Mouse (Mus musculus) limb, embryonic 13.5 days (tissue): ENCODE data around the gene 1700017B05Rik. TPM values are rescaled to one million over a fixed set of nuclear protein-coding genes. Genes with fewer than 3 reads are reported as not detected.

Experiments used
- ATAC-seq: fragments of 200-750 bp; cut with Nextera tagmentation; 2 replicates; pipeline ENCODE4 v1.8.0; 2017; ENCODE audit warnings: low read depth, moderate number of reproducible peaks, moderate TSS enrichment; ENCODE audit not compliant: low FRiP score
- H3K27ac ChIP-seq: fragments of 300-500 bp; sonication (generic); 2 replicates; pipeline ENCODE4 v1.5.1; 2015; ENCODE audit warnings: inconsistent platforms, mild to moderate bottlenecking, moderate library complexity
- H3K27me3 ChIP-seq: fragments of 300-500 bp; sonication (generic); 2 replicates; pipeline ENCODE4 v1.6.1; 2015; ENCODE audit warnings: mild to moderate bottlenecking, inconsistent platforms
- H3K36me3 ChIP-seq: fragments of 300-500 bp; sonication (generic); 2 replicates; pipeline ENCODE4 v1.6.1; 2015; ENCODE audit warnings: inconsistent platforms, mild to moderate bottlenecking, moderate library complexity
- H3K4me1 ChIP-seq: fragments of 300-500 bp; sonication (generic); 2 replicates; pipeline ENCODE4 v1.6.1; 2015; ENCODE audit warnings: inconsistent platforms
- H3K4me2 ChIP-seq: fragments of 300-500 bp; sonication (generic); replicated peaks from 2 replicates; pipeline ENCODE4 v1.6.1; 2015; ENCODE audit warnings: inconsistent platforms, mild to moderate bottlenecking, moderate library complexity
- H3K4me3 ChIP-seq: fragments of 300-500 bp; sonication (generic); 2 replicates; pipeline ENCODE4 v1.5.1; 2015; ENCODE audit warnings: moderate library complexity, mild to moderate bottlenecking, inconsistent platforms
- H3K9ac ChIP-seq: fragments of 300-500 bp; sonication (generic); 2 replicates; pipeline ENCODE4 v1.6.1; 2015; ENCODE audit warnings: mild to moderate bottlenecking, inconsistent platforms
- H3K9me3 ChIP-seq: fragments of 300-500 bp; sonication (generic); 2 replicates; pipeline ENCODE4 v1.6.1; 2016; ENCODE audit warnings: inconsistent platforms
- whole genome bisulfite sequencing: fragments of 180-500 bp; shearing (Covaris S2); methylation state at CpG from one replicate; pipeline ENCODE4 v1.1.7; 2015; 5-methylcytosine and 5-hydroxymethylcytosine counted together
- polyA plus RNA-seq: library from polyadenylated mRNA; unstranded; fragments of >200 nt; fragmentation: Nextera tagmentation; extraction: Ambion mirVana; gene quantifications from 2 replicates; pipeline ENCODE4 v1.2.1, GENCODE M21; 2015

The 1700017B05Rik gene
- polyA plus RNA-seq, 1 experiment from 2014 or later: 17.6 TPM

DNA sequence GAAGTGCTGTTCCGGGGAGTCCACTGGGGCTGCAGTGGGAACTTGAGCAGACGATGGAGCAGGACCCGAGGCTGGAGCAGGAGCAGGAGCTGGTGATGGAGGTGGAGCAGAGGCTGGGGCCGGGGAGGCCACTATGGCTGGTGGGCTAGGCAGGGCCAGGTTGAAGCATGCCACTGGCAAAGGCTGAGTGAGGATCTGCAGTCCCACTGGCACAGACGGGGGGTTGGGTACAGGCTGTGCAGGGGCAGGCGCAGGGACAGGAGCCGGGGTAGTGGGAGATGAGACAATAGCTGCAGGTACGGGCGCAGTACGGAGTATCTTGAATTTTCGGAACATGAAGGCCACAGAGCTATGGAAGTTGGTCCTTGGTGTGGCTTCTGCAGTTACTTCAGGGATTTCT lies 5.6 kb downstream of the 1700017B05Rik start:
- ATAC-seq: no peak
- Histone ChIP-seq H3K4me2 (no peak overlapping the region), H3K9me3 (no peaks in the 10 kb centered on the region), H3K9ac (no peak overlapping the region), H3K27me3 (no peaks in the 10 kb centered on the region), H3K4me3 (no peak overlapping the region), H3K36me3 (peaks cover 69% of the 10 kb centered on the region), H3K27ac (no peak overlapping the region), H3K4me1 (peaks cover 18% of the 10 kb centered on the region)
- WGBS: 92% methylated on average over 11 of the region's 11 CpGs

DNA sequence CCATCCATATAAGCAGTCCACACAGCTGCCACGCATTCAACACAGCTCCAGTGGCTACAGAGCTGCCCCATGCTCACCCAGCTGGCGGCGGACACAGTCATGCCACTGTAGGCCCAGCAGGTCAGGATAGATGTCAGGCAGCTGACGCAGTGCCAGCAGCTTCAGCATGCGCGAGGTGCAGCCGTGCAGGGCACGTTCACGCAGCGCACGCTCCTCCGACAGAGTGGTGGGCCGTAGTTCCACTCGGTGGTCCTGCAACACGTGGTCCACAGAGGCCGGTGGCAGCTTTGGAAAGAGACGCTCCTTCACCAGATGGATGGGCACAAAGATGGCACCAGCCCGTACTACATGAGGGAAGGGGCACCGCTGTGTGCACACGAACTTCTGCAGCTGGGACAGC lies 6.1 kb downstream of the 1700017B05Rik start:
- H3K36me3 ChIP-seq: peaks cover 75% of the 10 kb centered on the region
- H3K4me1 ChIP-seq: peaks cover 15% of the 10 kb centered on the region
- ATAC-seq: no peak
- no peak overlapping the region for H3K4me3 ChIP-seq
- H3K27ac ChIP-seq: no peak overlapping the region
- H3K9ac ChIP-seq: no peak overlapping the region
- H3K27me3 ChIP-seq: no peaks in the 10 kb centered on the region
- no peaks in the 10 kb centered on the region for H3K9me3 ChIP-seq
- WGBS: 95% methylated on average over 20 of the region's 20 CpGs
- no peak overlapping the region for H3K4me2 ChIP-seq

DNA sequence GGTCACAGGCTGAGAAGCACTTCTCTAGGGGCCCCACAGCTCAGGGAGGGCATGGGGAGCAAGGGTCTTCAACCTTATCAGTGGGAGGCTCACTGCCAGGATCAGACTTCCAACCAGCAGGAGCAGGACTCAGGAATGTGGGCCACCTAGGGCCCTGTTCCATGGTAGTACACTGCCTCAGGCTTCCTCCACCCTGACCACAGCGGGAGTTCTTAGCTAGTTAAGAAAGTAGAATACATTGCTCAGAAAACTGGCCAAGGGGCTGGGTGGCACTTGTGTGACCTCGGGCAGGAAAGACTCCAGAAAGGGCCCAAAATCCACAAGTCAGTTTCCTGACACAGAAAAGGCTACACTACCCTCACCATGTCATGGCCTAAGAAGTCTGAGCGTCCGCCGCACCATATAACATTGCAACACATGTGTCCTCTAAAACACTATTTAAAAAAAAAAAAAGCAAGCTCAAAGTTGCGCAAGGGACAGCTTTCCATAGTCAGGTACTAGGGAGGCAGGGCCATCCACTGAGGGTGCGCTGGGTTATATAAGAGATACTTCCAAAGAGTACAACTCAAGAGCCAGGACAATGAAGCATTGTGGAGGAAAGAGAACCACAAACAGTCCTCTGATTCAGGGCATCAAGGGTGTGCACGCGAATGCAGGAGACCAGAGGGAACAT lies 7.5 kb downstream of the 1700017B05Rik start:
- no peak for ATAC-seq
- no peak overlapping the region for H3K9ac ChIP-seq
- WGBS: 86% methylated on average over 9 of the region's 9 CpGs
- peaks cover 88% of the 10 kb centered on the region for H3K36me3 ChIP-seq
- H3K4me2 ChIP-seq: no peak overlapping the region
- H3K4me3 ChIP-seq: no peak overlapping the region
- H3K4me1 ChIP-seq: 0 out of 2 replicates have a peak, but pooled peaks cover 2% of the 10 kb centered on the region
- H3K27me3 ChIP-seq: no peaks in the 10 kb centered on the region
- no peaks in the 10 kb centered on the region for H3K9me3 ChIP-seq
- H3K27ac ChIP-seq: no peak overlapping the region

DNA sequence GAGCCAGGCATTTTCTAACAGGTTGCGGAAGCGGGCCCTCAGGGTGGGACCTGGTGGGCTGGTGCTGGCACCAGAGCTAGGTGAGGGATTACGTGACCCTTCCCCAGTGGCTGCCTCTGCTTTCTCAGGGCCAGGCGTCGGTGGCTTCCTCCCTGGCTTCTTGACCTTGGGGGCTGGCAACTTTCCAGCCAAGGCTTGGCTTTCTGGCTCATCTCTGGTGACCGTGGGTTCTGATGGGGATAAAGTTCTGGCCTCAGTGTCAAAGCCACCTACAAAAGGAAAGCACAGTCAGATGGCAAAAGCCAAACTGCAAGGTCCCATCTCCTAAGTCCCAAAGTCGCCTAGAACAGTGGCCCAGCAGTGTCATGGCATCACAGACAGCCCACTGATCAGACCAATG lies 8.4 kb downstream of the 1700017B05Rik start:
- H3K4me3 ChIP-seq: no peak overlapping the region
- H3K4me1 ChIP-seq: no peaks in the 10 kb centered on the region
- WGBS: 86% methylated on average over 7 of the region's 7 CpGs
- H3K9me3 ChIP-seq: no peaks in the 10 kb centered on the region
- H3K9ac ChIP-seq: no peak overlapping the region
- H3K27me3 ChIP-seq: no peaks in the 10 kb centered on the region
- no peak overlapping the region for H3K27ac ChIP-seq
- no peak overlapping the region for H3K4me2 ChIP-seq
- peaks cover 89% of the 10 kb centered on the region for H3K36me3 ChIP-seq
- ATAC-seq: no peak

DNA sequence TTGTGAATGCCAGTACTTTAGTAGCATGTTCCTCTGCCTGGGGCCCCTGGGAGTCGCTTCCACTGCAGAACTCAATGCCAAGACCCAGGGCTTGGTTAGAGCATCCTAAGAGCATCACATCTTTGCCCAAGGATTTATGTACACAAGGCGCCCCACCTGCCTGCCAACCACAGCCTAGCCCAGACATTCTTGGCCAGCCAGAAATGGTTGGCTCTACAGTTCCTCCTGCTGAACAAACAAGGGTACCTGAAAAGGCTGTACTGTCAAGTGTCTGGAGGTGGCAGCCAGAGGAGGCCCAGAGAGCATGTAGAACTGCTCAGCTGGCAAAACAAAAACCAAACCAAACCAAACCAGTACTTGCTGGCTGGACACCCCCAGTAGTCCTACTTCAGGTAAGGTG lies 11.3 kb downstream of the 1700017B05Rik start:
- Histone ChIP-seq H3K27me3 (no peaks in the 10 kb centered on the region), H3K4me2 (no peak overlapping the region), H3K27ac (no peak overlapping the region), H3K4me3 (no peak overlapping the region), H3K4me1 (no peaks in the 10 kb centered on the region), H3K9ac (no peak overlapping the region), H3K36me3 (peaks cover 60% of the 10 kb centered on the region), H3K9me3 (no peaks in the 10 kb centered on the region)
- no peak for ATAC-seq
- WGBS: 93% methylated on average over 2 of the region's 2 CpGs

DNA sequence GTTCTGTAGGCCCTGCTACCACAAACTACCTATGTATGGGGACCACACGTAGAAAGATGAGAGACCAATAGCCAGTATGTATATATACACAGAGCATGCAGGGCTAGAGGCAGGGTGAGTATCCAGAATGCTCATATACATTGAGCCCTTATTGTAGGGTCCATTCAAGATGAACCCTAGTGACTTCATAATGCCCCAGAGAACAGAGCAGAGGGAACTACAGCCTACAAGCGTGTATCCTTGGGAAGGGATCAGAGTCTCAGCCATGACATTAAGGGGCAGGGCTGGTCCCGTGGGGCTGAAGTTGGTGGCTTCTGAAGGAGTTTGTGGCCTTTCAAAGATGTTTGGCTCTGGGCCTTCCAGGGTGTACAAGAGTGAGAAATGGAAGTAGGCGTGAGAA lies 12.4 kb downstream of the 1700017B05Rik start:
- Histone ChIP-seq H3K27ac (no peak overlapping the region), H3K4me1 (no peaks in the 10 kb centered on the region), H3K27me3 (no peaks in the 10 kb centered on the region), H3K36me3 (peaks cover 51% of the 10 kb centered on the region), H3K9me3 (no peaks in the 10 kb centered on the region), H3K9ac (no peak overlapping the region), H3K4me3 (no peak overlapping the region), H3K4me2 (no peak overlapping the region)
- no peak for ATAC-seq
- whole genome bisulfite sequencing: 85% methylated on average over 4 of the region's 4 CpGs

DNA sequence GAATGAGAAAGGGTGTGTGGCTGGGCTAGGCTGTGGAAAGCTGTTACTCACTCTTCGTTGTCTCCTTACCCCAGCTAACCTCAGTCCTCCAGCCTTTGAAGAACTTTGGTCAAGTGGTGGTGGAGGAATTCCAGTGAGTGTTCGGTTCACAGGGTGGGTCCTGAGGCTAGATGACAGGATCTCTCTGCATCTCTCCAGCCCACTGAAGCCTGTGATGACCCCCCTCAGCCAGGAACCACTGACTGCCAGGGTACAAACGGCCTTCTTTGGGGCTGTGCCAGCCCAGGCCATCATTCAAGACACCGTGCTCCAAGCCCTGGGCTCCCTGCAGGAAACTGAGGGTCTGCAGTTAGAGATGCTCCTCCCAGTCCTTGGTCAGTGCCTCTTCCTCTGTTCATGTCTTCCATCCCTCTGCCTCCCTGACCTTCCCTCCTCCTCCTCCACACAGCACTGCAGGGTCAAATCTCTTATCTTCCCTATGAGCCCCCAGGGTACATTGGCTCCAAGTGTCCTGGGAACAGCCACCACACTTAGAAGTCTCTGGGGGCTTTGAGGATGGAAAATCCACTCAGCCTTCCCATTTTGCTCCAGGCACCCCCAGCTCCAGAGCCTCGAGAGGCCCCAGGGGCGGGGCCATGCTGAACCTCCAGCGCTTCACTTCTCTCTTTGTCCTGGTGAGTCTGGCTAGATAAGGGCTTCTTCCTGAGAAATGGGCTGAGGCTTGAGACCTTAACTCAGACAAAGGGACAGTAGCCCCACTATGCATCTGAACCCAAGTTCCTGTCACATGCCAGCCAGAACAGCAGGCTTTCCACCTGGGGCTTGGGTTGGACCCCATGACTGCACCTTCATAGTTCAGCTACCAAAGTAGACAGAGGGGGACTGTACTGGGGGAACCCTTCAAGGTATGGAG lies 14.1 kb downstream of the 1700017B05Rik start:
- no peak overlapping the region for H3K4me2 ChIP-seq
- no peaks in the 10 kb centered on the region for H3K27me3 ChIP-seq
- no peak overlapping the region for H3K9ac ChIP-seq
- no peak for ATAC-seq
- no peaks in the 10 kb centered on the region for H3K4me1 ChIP-seq
- H3K9me3 ChIP-seq: no peaks in the 10 kb centered on the region
- no peak overlapping the region for H3K27ac ChIP-seq
- peaks cover 34% of the 10 kb centered on the region for H3K36me3 ChIP-seq
- H3K4me3 ChIP-seq: no peak overlapping the region
- WGBS: 72% methylated on average over 7 of the region's 7 CpGs

DNA sequence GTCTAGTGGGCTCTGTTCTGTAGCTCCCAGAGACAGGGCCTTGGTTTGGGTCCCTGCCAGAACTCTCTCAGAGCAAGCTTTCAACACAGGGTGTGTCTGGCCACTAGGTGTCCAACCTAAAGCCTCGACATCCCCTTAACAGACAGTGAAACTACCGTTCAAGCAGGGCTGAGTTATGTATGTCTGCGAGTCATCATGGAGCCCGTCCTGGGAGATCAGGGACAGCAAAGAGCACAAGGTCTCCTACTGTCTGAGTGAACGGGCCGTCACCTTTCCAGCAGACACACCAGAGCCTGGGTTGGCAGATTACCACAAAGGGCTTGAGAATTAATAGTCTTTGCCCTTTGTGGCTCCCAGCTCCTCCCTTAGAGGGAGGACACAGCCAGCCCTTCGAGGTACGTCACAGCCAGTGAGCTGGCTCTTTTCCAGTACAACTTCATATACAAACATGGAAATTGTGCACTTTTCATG lies 15.2 kb downstream of the 1700017B05Rik start:
- H3K4me1 ChIP-seq: no peaks in the 10 kb centered on the region
- no peak overlapping the region for H3K4me3 ChIP-seq
- no peaks in the 10 kb centered on the region for H3K27me3 ChIP-seq
- no peak overlapping the region for H3K9ac ChIP-seq
- H3K36me3 ChIP-seq: peaks cover 24% of the 10 kb centered on the region
- H3K4me2 ChIP-seq: no peak overlapping the region
- H3K9me3 ChIP-seq: no peaks in the 10 kb centered on the region
- no peak overlapping the region for H3K27ac ChIP-seq
- no peak for ATAC-seq
- 59% methylated on average over 8 of the region's 8 CpGs for WGBS

DNA sequence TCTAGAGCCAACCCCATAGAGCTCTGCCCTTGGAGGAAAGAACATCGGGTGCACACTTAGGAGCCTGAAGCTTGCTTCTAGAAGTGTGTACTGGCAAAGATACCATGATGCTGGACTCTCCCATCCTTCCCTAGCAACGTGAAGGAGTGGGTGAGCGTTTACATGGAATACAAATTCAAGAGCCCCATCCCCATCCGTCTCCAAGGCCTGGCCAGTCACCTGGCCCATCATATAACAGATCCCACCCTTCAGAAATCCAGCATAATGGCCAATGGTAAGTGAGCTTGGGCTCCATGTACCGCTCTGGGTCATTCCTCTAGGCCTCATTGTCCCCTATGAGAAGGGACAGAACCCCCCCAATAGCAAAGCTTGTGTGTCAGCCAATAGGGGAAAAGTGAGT lies 15.9 kb downstream of the 1700017B05Rik start:
- H3K36me3 ChIP-seq: peaks cover 16% of the 10 kb centered on the region
- no peak overlapping the region for H3K4me2 ChIP-seq
- H3K27me3 ChIP-seq: no peaks in the 10 kb centered on the region
- WGBS: 87% methylated on average over 5 of the region's 5 CpGs
- no peaks in the 10 kb centered on the region for H3K9me3 ChIP-seq
- no peak overlapping the region for H3K27ac ChIP-seq
- no peak for ATAC-seq
- no peak overlapping the region for H3K9ac ChIP-seq
- no peaks in the 10 kb centered on the region for H3K4me1 ChIP-seq
- H3K4me3 ChIP-seq: no peak overlapping the region

DNA sequence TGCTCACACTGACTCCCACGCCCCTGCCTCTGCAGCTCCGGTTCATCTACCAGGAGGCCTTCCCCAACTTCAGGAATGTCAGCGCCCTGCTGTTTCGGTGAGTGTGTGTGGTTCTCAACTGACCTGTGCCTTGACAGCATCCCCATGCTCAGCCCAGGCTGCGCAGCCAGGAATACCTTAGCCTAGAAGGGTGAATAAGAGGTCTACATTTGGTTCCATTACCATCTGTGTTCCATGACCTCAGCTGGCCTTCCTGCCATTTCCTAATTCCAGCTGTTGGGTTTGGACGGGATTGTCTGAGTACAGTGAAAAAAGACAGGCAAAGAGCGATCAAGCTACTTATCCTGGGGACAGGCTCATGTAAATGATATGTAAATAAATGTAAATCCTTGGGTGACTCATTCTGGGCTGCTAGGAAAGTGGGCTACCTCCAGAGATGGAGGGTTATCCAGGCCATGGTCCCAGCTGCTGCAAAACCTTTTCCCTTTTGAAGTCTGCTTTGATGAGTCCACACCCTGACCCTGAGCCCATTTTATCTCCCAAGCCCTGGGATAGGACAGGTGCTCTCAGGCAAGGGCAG lies 18.2 kb downstream of the 1700017B05Rik start:
- no peak for ATAC-seq
- Histone ChIP-seq H3K36me3 (no peaks in the 10 kb centered on the region), H3K4me1 (no peaks in the 10 kb centered on the region), H3K27me3 (no peaks in the 10 kb centered on the region), H3K27ac (no peak overlapping the region), H3K9me3 (no peaks in the 10 kb centered on the region), H3K4me3 (no peak overlapping the region), H3K4me2 (no peak overlapping the region), H3K9ac (no peak overlapping the region)
- 35% methylated on average over 7 of the region's 7 CpGs for WGBS

DNA sequence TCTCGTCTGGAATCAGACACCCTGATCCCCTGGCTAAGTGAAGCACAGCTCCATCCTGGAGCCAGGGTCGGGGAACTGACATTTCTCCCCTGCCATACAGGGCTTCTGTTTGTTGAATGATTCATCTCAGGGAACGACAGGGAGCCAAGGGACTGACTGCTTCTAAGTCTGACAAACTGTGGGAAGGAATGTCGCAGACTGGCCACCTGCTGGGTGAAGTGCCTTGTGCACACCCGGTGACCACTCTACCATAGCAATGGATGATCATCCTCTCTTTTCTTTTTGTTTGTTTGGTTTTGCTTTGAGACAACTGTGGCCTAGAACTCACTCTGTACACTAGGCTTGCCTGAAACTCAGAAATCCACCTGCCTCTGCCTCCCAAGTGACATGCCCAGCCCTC lies 19.5 kb downstream of the 1700017B05Rik start:
- no peak for ATAC-seq
- 44% methylated on average over 5 of the region's 5 CpGs for WGBS

DNA sequence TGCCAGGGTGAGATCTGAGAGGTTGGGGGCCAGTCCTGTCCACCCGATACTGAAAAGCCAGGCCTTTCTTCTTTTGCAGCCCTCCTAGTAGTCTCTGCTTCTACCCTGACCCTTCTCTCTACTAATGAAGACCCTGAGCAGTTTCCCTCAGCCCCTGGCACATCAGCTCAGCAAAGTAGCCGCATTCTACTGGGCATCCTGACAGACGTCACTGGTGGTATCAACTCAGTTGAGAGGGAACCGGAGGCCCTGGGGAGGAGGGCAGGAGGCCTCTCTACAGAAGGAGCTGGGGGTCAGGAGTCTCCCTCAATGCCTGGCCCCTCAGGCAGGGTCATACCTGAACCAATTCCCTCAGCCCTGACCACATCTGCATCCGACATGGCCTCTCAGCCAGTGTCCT lies 21.3 kb downstream of the 1700017B05Rik start:
- no peak overlapping the region for H3K4me2 ChIP-seq
- WGBS: 76% methylated on average over 5 of the region's 5 CpGs
- no peak overlapping the region for H3K9ac ChIP-seq
- H3K27ac ChIP-seq: no peak overlapping the region
- H3K36me3 ChIP-seq: no peaks in the 10 kb centered on the region
- no peak overlapping the region for H3K4me3 ChIP-seq
- no peaks in the 10 kb centered on the region for H3K27me3 ChIP-seq
- ATAC-seq: no peak
- H3K9me3 ChIP-seq: no peaks in the 10 kb centered on the region
- no peaks in the 10 kb centered on the region for H3K4me1 ChIP-seq

More for the DNA sequence above, 19.5 kb downstream of the 1700017B05Rik start:
- Histone ChIP-seq H3K4me3 (no peak overlapping the region), H3K9ac (no peak overlapping the region), H3K4me1 (no peaks in the 10 kb centered on the region), H3K27me3 (no peaks in the 10 kb centered on the region), H3K27ac (no peak overlapping the region), H3K9me3 (no peaks in the 10 kb centered on the region), H3K4me2 (no peak overlapping the region), H3K36me3 (no peaks in the 10 kb centered on the region)
